Mouse (Mus musculus) heart, embryonic 14.5 days (tissue): ENCODE data around the gene Tgoln1. TPM values are rescaled to one million over a fixed set of nuclear protein-coding genes. Genes with fewer than 3 reads are reported as not detected.
A peak's percentile ranks its signal among the peaks of the same experiment; 100 is the strongest.

ENCODE experiments used
- ATAC-seq: fragments of 200-750 bp; cut with Nextera tagmentation; 2 replicates; pipeline ENCODE4 v1.8.0; 2017; ENCODE audit warnings: low read depth, moderate TSS enrichment; ENCODE audit not compliant: insufficient number of reproducible peaks, insufficient read depth, low FRiP score
- H3K27ac ChIP-seq, 2 experiments: fragments of 200-500 bp in 1 of 2; fragments of 300-500 bp in 1 of 2; sonication (generic) in 1 of 2; replicated peaks in 1 of 2; 2 replicates each; pipeline ENCODE4 v1.5.1; 2012 to 2014; ENCODE audit warnings: low read depth in 2 of 2, low read length in 2 of 2, control low read depth in 1 of 2, mild to moderate bottlenecking in 1 of 2, mixed read lengths in 1 of 2; ENCODE audit not compliant: control insufficient read depth in 1 of 2, insufficient read depth in 1 of 2
- H3K27me3 ChIP-seq: fragments of 300-500 bp; sonication (generic); 2 replicates; pipeline ENCODE4 v1.6.1; 2014; ENCODE audit warnings: mild to moderate bottlenecking, low read length, control low read depth; ENCODE audit not compliant: control insufficient read depth, insufficient read depth
- H3K36me3 ChIP-seq: fragments of 300-500 bp; sonication (generic); 2 replicates; pipeline ENCODE4 v1.6.1; 2014; ENCODE audit warnings: mild to moderate bottlenecking, control low read depth, low read length, mixed read lengths; ENCODE audit not compliant: control insufficient read depth, insufficient read depth
- H3K4me1 ChIP-seq, 2 experiments: fragments of 200-500 bp in 1 of 2; fragments of 300-500 bp in 1 of 2; sonication (generic) in 1 of 2; 2 replicates each; pipeline ENCODE4 v1.6.1; 2012 to 2014; ENCODE audit warnings: low read length in 2 of 2, control low read depth in 1 of 2, mixed read lengths in 1 of 2; ENCODE audit not compliant: control insufficient read depth in 2 of 2, insufficient read depth in 2 of 2
- H3K4me2 ChIP-seq: fragments of 300-500 bp; sonication (generic); 2 replicates; pipeline ENCODE4 v1.6.1; 2014; ENCODE audit warnings: mild to moderate bottlenecking, low read length
- H3K4me3 ChIP-seq, 2 experiments: fragments of 200-500 bp in 1 of 2; fragments of 300-500 bp in 1 of 2; sonication (generic) in 1 of 2; 2 replicates each; pipeline ENCODE4 v1.5.1; 2012 to 2014; ENCODE audit warnings: low read length in 2 of 2, mild to moderate bottlenecking in 2 of 2, control low read depth in 1 of 2, low read depth in 1 of 2, moderate library complexity in 1 of 2; ENCODE audit not compliant: control insufficient read depth in 1 of 2, insufficient read depth in 1 of 2
- H3K9ac ChIP-seq: fragments of 300-500 bp; sonication (generic); 2 replicates; pipeline ENCODE4 v1.6.1; 2014; ENCODE audit warnings: mild to moderate bottlenecking, low read length
- H3K9me3 ChIP-seq: fragments of 300-500 bp; sonication (generic); 2 replicates; pipeline ENCODE4 v1.6.1; 2016; ENCODE audit warnings: low read length, control low read depth; ENCODE audit not compliant: control insufficient read depth
- WGBS: fragments of 180-500 bp; shearing (Covaris S2); extraction: QIAGEN DNeasy Blood & Tissue Kit; methylation state at CpG from one replicate; pipeline ENCODE4 v1.1.7; 2014; 5-methylcytosine and 5-hydroxymethylcytosine counted together
- polyA plus RNA-seq: library from polyadenylated mRNA; unstranded; fragments of >200 nt; fragmentation: Nextera tagmentation; extraction: Ambion mirVana; gene quantifications from 2 replicates; pipeline ENCODE4 v1.2.1, GENCODE M21; 2014

The Tgoln1 gene
- polyA plus RNA-seq, 1 experiment from 2014 or later, result 27.9 TPM

GRCm38 (mm10) chr6:72655309-72656052, 38.7 kb upstream of the Tgoln1 start:
- peak overlapping the region; percentile 69 for H3K4me2 ChIP-seq
- H3K9me3 ChIP-seq, result no peaks in the 10 kb centered on the region
- H3K27me3 ChIP-seq, result no peaks in the 10 kb centered on the region
- WGBS, result 24% methylated on average over 20 of the region's 20 CpGs
- H3K27ac ChIP-seq, result peak overlapping the region; percentile 86 to 92
- peak overlapping the region; percentile 35 to 45 for H3K4me3 ChIP-seq
- no peaks in the 10 kb centered on the region for H3K36me3 ChIP-seq
- H3K9ac ChIP-seq, result peak overlapping the region; percentile 67
- H3K4me1 ChIP-seq, result peaks cover 20 to 28% of the 10 kb centered on the region in 2 experiments
- peak; percentile 72 for ATAC-seq

DNA sequence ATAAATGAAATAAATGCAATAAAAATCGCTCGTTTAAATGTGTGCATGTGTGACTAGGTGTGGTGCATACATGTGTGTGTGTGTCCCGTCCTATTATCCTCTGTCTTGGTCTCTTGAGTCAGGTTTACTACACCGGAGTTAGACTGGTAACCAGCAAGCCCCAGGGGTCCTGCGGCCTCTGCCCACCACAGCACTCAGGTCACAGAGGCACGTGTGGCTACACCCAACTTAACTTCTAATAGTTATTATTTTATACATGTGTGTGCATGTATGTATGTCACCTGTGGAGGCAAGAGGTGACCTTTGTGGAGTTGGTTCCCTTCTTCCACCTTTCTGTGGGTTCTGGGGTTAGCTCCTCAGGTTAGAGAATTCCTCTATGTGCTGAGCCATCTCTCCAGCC, 37.6 kb upstream of the Tgoln1 start:
- H3K36me3 ChIP-seq, result no peaks in the 10 kb centered on the region
- H3K4me3 ChIP-seq, result no peak overlapping the region
- WGBS, result 94% methylated on average over 6 of the region's 6 CpGs
- H3K4me1 ChIP-seq, result peaks cover 12 to 17% of the 10 kb centered on the region in 2 experiments
- H3K27me3 ChIP-seq, result no peaks in the 10 kb centered on the region
- H3K4me2 ChIP-seq, result no peak overlapping the region
- ATAC-seq, result no peak
- peak overlapping the region; percentile 86 to 92; a peak in 2 of 4 replicates for H3K27ac ChIP-seq
- H3K9me3 ChIP-seq, result no peaks in the 10 kb centered on the region
- H3K9ac ChIP-seq, result no peak overlapping the region

GRCm38 (mm10) chr6:72653419-72653818, 36.6 kb upstream of the Tgoln1 start:
- ATAC-seq, result no peak
- peaks cover 10 to 16% of the 10 kb centered on the region in 2 experiments for H3K4me1 ChIP-seq

GRCm38 (mm10) chr6:72650338-72650851, 33.6 kb upstream of the Tgoln1 start:
- no peak overlapping the region for H3K4me3 ChIP-seq
- H3K4me1 ChIP-seq, result peaks cover 5 to 15% of the 10 kb centered on the region in 2 experiments; a peak in 3 of 4 replicates
- no peak for ATAC-seq
- H3K27me3 ChIP-seq, result no peaks in the 10 kb centered on the region
- no peaks in the 10 kb centered on the region for H3K9me3 ChIP-seq
- no peak overlapping the region for H3K4me2 ChIP-seq
- peaks cover 8% of the 10 kb centered on the region; the same call in 1 of the 2 replicates for H3K36me3 ChIP-seq
- no peak overlapping the region for H3K27ac ChIP-seq
- no peak overlapping the region for H3K9ac ChIP-seq
- 82% methylated on average over 10 of the region's 10 CpGs for WGBS

More at GRCm38 (mm10) chr6:72653419-72653818, 36.6 kb upstream of the Tgoln1 start:
- no peak overlapping the region for H3K4me2 ChIP-seq
- WGBS, result 71% methylated on average over 7 of the region's 7 CpGs
- H3K9ac ChIP-seq, result no peak overlapping the region
- H3K4me3 ChIP-seq, result no peak overlapping the region
- no peaks in the 10 kb centered on the region for H3K27me3 ChIP-seq
- H3K27ac ChIP-seq, result no peak overlapping the region
- no peaks in the 10 kb centered on the region for H3K9me3 ChIP-seq
- 0 out of 2 replicates have a peak, but pooled peaks cover 3% of the 10 kb centered on the region for H3K36me3 ChIP-seq

DNA sequence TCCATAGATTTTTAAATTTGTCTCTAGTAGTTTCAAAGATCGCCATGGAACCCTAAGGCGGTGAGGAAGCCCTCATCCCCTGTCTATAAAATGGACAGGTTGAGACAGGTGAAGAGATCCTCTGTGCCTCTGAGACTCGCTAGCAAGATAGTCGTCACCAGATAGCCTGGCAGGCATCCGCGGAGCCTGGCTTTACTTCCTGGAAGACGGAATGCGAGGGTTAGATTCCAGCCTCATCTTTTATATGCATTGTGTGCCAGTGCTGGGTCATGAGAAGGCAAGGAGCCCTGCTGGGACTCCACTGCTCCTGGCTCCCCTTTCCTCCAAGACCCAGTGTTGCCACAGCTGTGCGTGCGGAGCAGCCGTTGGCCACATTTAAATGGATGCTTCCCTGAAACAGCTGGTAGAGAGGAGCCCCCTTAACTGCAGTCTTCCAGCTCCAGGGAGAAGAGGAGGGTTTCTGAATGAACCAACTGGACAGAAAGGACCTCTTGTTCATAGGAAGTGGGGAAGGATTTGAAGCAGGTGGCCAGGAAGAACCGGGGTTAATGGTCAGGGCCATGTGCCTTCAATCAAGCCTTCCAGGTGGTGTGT, 31.3 kb upstream of the Tgoln1 start:
- H3K9me3 ChIP-seq, result no peaks in the 10 kb centered on the region
- H3K27ac ChIP-seq, result peak overlapping the region in 1 of 2 experiments; percentile 31; a peak in 1 of 4 replicates
- H3K27me3 ChIP-seq, result no peaks in the 10 kb centered on the region
- H3K9ac ChIP-seq, result no peak overlapping the region
- peaks cover 8% of the 10 kb centered on the region; the same call in 1 of the 2 replicates for H3K36me3 ChIP-seq
- H3K4me3 ChIP-seq, result no peak overlapping the region
- peak overlapping the region; percentile 35 for H3K4me2 ChIP-seq
- H3K4me1 ChIP-seq, result peaks cover 3 to 7% of the 10 kb centered on the region in 2 experiments; a peak in 3 of 4 replicates
- WGBS, result 66% methylated on average over 12 of the region's 12 CpGs
- no peak for ATAC-seq

GRCm38 (mm10) chr6:72647383-72647820, 30.6 kb upstream of the Tgoln1 start:
- 22% methylated on average over 10 of the region's 10 CpGs for WGBS
- Histone ChIP-seq H3K4me3 (no peak overlapping the region), H3K27ac (peak overlapping the region in 1 of 2 experiments; percentile 31; a peak in 1 of 4 replicates), H3K27me3 (no peaks in the 10 kb centered on the region), H3K9ac (no peak overlapping the region), H3K4me1 (peaks cover 3 to 7% of the 10 kb centered on the region in 2 experiments; a peak in 3 of 4 replicates), H3K9me3 (no peaks in the 10 kb centered on the region), H3K36me3 (peaks cover 8% of the 10 kb centered on the region; the same call in 1 of the 2 replicates), H3K4me2 (peak overlapping the region; percentile 35)
- ATAC-seq, result peak; percentile 76

- H3K36me3 ChIP-seq, result peaks cover 8% of the 10 kb centered on the region; the same call in 1 of the 2 replicates
- no peaks in the 10 kb centered on the region for H3K27me3 ChIP-seq
- H3K4me2 ChIP-seq, result no peak overlapping the region
- no peak overlapping the region for H3K9ac ChIP-seq
- 87% methylated on average over 7 of the region's 7 CpGs for WGBS
- H3K9me3 ChIP-seq, result no peaks in the 10 kb centered on the region
- no peak overlapping the region for H3K27ac ChIP-seq
- peaks cover 3 to 7% of the 10 kb centered on the region in 2 experiments; a peak in 3 of 4 replicates for H3K4me1 ChIP-seq
- no peak for ATAC-seq
- no peak overlapping the region for H3K4me3 ChIP-seq
Measured at GRCm38 (mm10) chr6:72645364-72645763, 28.6 kb upstream of the Tgoln1 start.
